Mouse (Mus musculus) C2C12 (cell line): ENCODE data around the gene Ap1s3. TPM values are rescaled to one million over a fixed set of nuclear protein-coding genes. Genes with fewer than 3 reads are reported as not detected.

Experiments used
- H3K27me3 ChIP-seq: one replicate; pipeline ENCODE4 v1.6.1; 2011; ENCODE audit not compliant: control insufficient read depth, insufficient read depth, insufficient read length
- H3K36me3 ChIP-seq: one replicate; pipeline ENCODE4 v1.6.1; 2011; ENCODE audit not compliant: control insufficient read depth, insufficient read depth
- H3K4me3 ChIP-seq: one replicate; pipeline ENCODE4 v1.5.1; 2011; ENCODE audit warnings: mild to moderate bottlenecking, control low read depth; ENCODE audit not compliant: poor library complexity, insufficient read depth, severe bottlenecking
- H3K79me2 ChIP-seq: one replicate; pipeline ENCODE4 v1.6.1; 2011; ENCODE audit not compliant: control insufficient read depth, insufficient read depth
- H3K79me3 ChIP-seq: one replicate; pipeline ENCODE4 v1.6.1; 2011; ENCODE audit warnings: low read depth, control low read depth
- H3ac ChIP-seq: one replicate; pipeline ENCODE3; 2011; ENCODE audit warnings: low read depth; ENCODE audit not compliant: control insufficient read depth, insufficient read length
- CEBPB ChIP-seq: IDR thresholded peaks from one replicate; pipeline ENCODE4 v1.6.1; 2011; ENCODE audit warnings: low read depth, mild to moderate bottlenecking, control low read depth, moderate library complexity
- CTCF ChIP-seq: IDR thresholded peaks from one replicate; pipeline ENCODE4 v1.5.1; 2011; ENCODE audit not compliant: control insufficient read depth, insufficient read depth, insufficient read length
- FOSL1 ChIP-seq: IDR thresholded peaks from one replicate; pipeline ENCODE4 v1.8.0; 2011; ENCODE audit warnings: mild to moderate bottlenecking, low read length; ENCODE audit not compliant: poor library complexity, insufficient read depth, severe bottlenecking
- MAX ChIP-seq: IDR thresholded peaks from one replicate; pipeline ENCODE4 v1.6.1; 2011; ENCODE audit warnings: mild to moderate bottlenecking, control low read depth
- MYOD1 ChIP-seq: IDR thresholded peaks from one replicate; pipeline ENCODE4 v1.6.1; 2011; ENCODE audit warnings: low read depth; ENCODE audit not compliant: control insufficient read depth, insufficient read length
- MYOG ChIP-seq: IDR thresholded peaks from one replicate; pipeline ENCODE4 v1.6.1; 2011; ENCODE audit not compliant: control insufficient read depth, insufficient read length; ENCODE audit errors: extremely low read depth
- USF1 ChIP-seq: IDR thresholded peaks from one replicate; pipeline ENCODE4 v1.6.1; 2011; ENCODE audit warnings: low read depth, mild to moderate bottlenecking, control low read depth, moderate library complexity
- polyA plus RNA-seq: library from polyadenylated mRNA; unstranded; fragments of >200 nt; fragmentation: generic; extraction: Trizol; gene quantifications from one replicate; pipeline ENCODE4 v1.2.1, GENCODE M21; 2012; ENCODE audit warnings: missing spikeins

Gene Ap1s3
- polyA plus RNA-seq, 1 experiment: 1.4 TPM

GRCm38 (mm10) chr1:79592721-79593277 is 79.0 kb downstream of the Ap1s3 start:
- TF ChIP-seq FOSL1 (no peak), MAX (no peak), MYOD1 (no peak), CEBPB (no peak), USF1 (no peak), MYOG (no peak), CTCF (no peak)

GRCm38 (mm10) chr1:79591091-79591490 is 80.7 kb downstream of the Ap1s3 start:
- no peak overlapping the region for H3ac ChIP-seq
- H3K79me3 ChIP-seq: no peaks in the 10 kb centered on the region
- H3K79me2 ChIP-seq: no peaks in the 10 kb centered on the region
- H3K27me3 ChIP-seq: no peaks in the 10 kb centered on the region
- no peak overlapping the region for H3K4me3 ChIP-seq
- no peaks in the 10 kb centered on the region for H3K36me3 ChIP-seq
- TF ChIP-seq CTCF: no peak
- no peak for TF ChIP-seq CEBPB
- no peak for TF ChIP-seq MAX
- no peak for TF ChIP-seq FOSL1

More at GRCm38 (mm10) chr1:79592721-79593277, 79.0 kb downstream of the Ap1s3 start:
- Histone ChIP-seq H3K79me3 (no peaks in the 10 kb centered on the region), H3K79me2 (no peaks in the 10 kb centered on the region), H3K27me3 (no peaks in the 10 kb centered on the region), H3K4me3 (no peak overlapping the region), H3K36me3 (no peaks in the 10 kb centered on the region), H3ac (no peak overlapping the region)

DNA sequence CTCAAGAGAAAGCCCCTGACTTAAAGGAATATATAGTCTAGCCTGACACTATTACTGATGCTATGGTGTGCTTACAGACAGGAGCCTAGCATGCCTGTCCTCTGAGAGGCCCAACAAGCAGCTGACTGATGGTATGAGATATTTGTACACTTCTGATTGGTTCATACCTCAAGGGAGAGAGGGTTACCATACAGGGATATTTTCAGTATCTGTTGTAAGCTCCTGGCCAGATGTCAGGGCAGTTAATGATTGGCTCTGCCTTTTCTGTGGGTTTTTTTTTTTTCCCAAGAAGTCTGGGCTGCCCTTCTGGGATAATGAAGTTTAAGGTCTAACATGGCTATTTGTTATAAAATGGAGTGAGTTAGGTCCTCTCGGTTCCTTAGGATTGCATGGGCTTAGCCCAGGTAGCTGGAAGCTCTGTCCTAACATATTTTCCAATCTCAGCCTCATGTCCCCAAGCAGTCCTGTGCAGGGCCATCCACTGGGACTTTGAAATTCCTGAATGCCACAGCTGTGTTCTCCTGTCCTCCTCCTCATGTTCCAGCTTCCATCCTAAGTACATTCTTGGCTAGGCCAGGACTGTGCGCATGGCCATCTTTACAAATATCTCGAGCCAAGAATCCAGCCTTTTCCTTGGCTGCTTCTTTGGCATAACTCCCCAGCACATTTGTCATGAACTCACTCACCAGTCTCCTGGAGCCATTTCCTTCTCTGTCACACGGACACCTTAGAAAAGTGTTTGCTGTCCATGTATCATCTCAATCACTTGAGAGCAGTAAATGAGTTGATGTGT is 81.6 kb downstream of the Ap1s3 start:
- TF ChIP-seq FOSL1: no peak
- TF ChIP-seq MYOD1: no peak
- TF ChIP-seq CTCF: no peak
- no peak for TF ChIP-seq MAX
- no peak for TF ChIP-seq CEBPB
- TF ChIP-seq USF1: no peak
- no peak for TF ChIP-seq MYOG

GRCm38 (mm10) chr1:79589424-79589823 is 82.3 kb downstream of the Ap1s3 start:
- Histone ChIP-seq H3K79me2 (no peaks in the 10 kb centered on the region), H3K36me3 (no peaks in the 10 kb centered on the region), H3K79me3 (no peaks in the 10 kb centered on the region), H3K27me3 (no peaks in the 10 kb centered on the region), H3ac (no peak overlapping the region), H3K4me3 (no peak overlapping the region)
- TF ChIP-seq CEBPB: no peak
- no peak for TF ChIP-seq MAX
- TF ChIP-seq FOSL1: no peak
- TF ChIP-seq USF1: no peak
- TF ChIP-seq CTCF: no peak
- TF ChIP-seq MYOG: no peak

More for the DNA sequence above, 81.6 kb downstream of the Ap1s3 start:
- no peaks in the 10 kb centered on the region for H3K79me3 ChIP-seq
- no peaks in the 10 kb centered on the region for H3K79me2 ChIP-seq
- H3K36me3 ChIP-seq: no peaks in the 10 kb centered on the region
- H3K4me3 ChIP-seq: no peak overlapping the region
- no peaks in the 10 kb centered on the region for H3K27me3 ChIP-seq
- no peak overlapping the region for H3ac ChIP-seq

- no peaks in the 10 kb centered on the region for H3K36me3 ChIP-seq
- no peak overlapping the region for H3K4me3 ChIP-seq
- H3K79me3 ChIP-seq: no peaks in the 10 kb centered on the region
- peak overlapping the region; percentile 53 for H3ac ChIP-seq
- TF ChIP-seq MAX (no peak), FOSL1 (peak; percentile 40)
- H3K79me2 ChIP-seq: no peaks in the 10 kb centered on the region
- H3K27me3 ChIP-seq: no peaks in the 10 kb centered on the region
Observed at GRCm38 (mm10) chr1:79581136-79581679, 90.6 kb downstream of the Ap1s3 start.
